Mouse (Mus musculus) CH12.LX (cell line): Measurements from ENCODE around the gene Catsperz. TPM values are rescaled to one million over a fixed set of nuclear protein-coding genes. Genes with fewer than 3 reads are reported as not detected.

Source experiments
- DNase-seq: peaks from one replicate; pipeline ENCODE4 v3.0.0-alpha.2; 2013; ENCODE audit errors: extremely low read depth
- H3K27ac ChIP-seq: 2 replicates; pipeline ENCODE4 v1.5.1; 2012; ENCODE audit warnings: low read depth, mild to moderate bottlenecking, control low read depth, moderate library complexity; ENCODE audit not compliant: insufficient read depth
- H3K27me3 ChIP-seq: replicated peaks from 2 replicates; pipeline ENCODE3; 2012; ENCODE audit warnings: inconsistent platforms
- H3K36me3 ChIP-seq, 2 experiments: replicated peaks in 1 of 2; 2 replicates each; pipeline versions ENCODE3 to v1.6.1; 2012; ENCODE audit warnings: inconsistent platforms in 1 of 2, low read length in 1 of 2, mild to moderate bottlenecking in 1 of 2, mixed read lengths in 1 of 2, moderate library complexity in 1 of 2; ENCODE audit not compliant: control insufficient read depth in 1 of 2, insufficient read depth in 1 of 2
- H3K4me1 ChIP-seq, 2 experiments: 2 replicates each; pipeline ENCODE4 v1.6.1; 2012; ENCODE audit warnings: inconsistent platforms in 1 of 2, moderate library complexity in 1 of 2; ENCODE audit not compliant: insufficient read depth in 2 of 2, control insufficient read depth in 1 of 2
- H3K4me2 ChIP-seq: 2 replicates; pipeline ENCODE4 v1.6.1; 2012; ENCODE audit warnings: low read depth, mild to moderate bottlenecking, control low read depth; ENCODE audit not compliant: poor library complexity, insufficient read depth, severe bottlenecking
- H3K4me3 ChIP-seq, 3 experiments: fragments of 150-350 bp in 1 of 3; sonication (generic) in 1 of 3; replicated peaks in 1 of 3; 2 replicates each; pipeline versions ENCODE3 to v1.5.1; 2011 to 2012; ENCODE audit warnings: low read depth in 2 of 3, low read length in 2 of 3, mild to moderate bottlenecking in 2 of 3, moderate library complexity in 2 of 3, control low read depth in 1 of 3, improper control_type of control experiment in 1 of 3, inconsistent platforms in 1 of 3, mixed read lengths in 1 of 3; ENCODE audit not compliant: poor library complexity in 1 of 3
- H3K79me2 ChIP-seq: replicated peaks from 2 replicates; pipeline ENCODE4 v1.6.1; 2012; ENCODE audit warnings: mild to moderate bottlenecking, moderate library complexity; ENCODE audit not compliant: control insufficient read depth, poor library complexity, insufficient read depth, severe bottlenecking; ENCODE audit errors: extremely low read depth
- H3K9ac ChIP-seq: 2 replicates; pipeline ENCODE4 v1.6.1; 2012; ENCODE audit warnings: low read depth, mild to moderate bottlenecking, control low read depth, moderate library complexity; ENCODE audit not compliant: insufficient read depth
- H3K9me3 ChIP-seq: replicated peaks from 2 replicates; pipeline ENCODE3; 2012; ENCODE audit warnings: low read length, inconsistent platforms, mixed read lengths
- CTCF ChIP-seq, 2 experiments: IDR thresholded peaks in 1 of 2; conservative IDR thresholded peaks in 1 of 2; 2 replicates each; pipeline ENCODE4 v1.5.1; 2011 to 2012; ENCODE audit warnings: low read depth in 2 of 2, low read length in 2 of 2, improper control_type of control experiment in 1 of 2, inconsistent platforms in 1 of 2, mild to moderate bottlenecking in 1 of 2, moderate library complexity in 1 of 2
- ELF1 ChIP-seq: IDR thresholded peaks from 2 replicates; pipeline ENCODE4 v1.6.1; 2014; ENCODE audit warnings: low read depth, mild to moderate bottlenecking, inconsistent platforms, low read length, improper control_type of control experiment
- EP300 ChIP-seq: IDR thresholded peaks from 2 replicates; pipeline ENCODE4 v1.6.1; 2011; ENCODE audit warnings: low read length, improper control_type of control experiment
- ETS1 ChIP-seq: conservative IDR thresholded peaks from 2 replicates; pipeline ENCODE4 v1.6.1; 2012; ENCODE audit warnings: low read depth, mild to moderate bottlenecking, inconsistent platforms, low read length, improper control_type of control experiment, moderate library complexity
- HCFC1 ChIP-seq: IDR thresholded peaks from 2 replicates; pipeline ENCODE4 v1.6.1; 2012; ENCODE audit warnings: low read depth, mild to moderate bottlenecking, inconsistent platforms, low read length, improper control_type of control experiment
- IRF4 ChIP-seq: IDR thresholded peaks from 2 replicates; pipeline ENCODE4 v1.6.1; 2014; ENCODE audit warnings: low read depth, mild to moderate bottlenecking, inconsistent platforms, low read length, improper control_type of control experiment
- KAT2A ChIP-seq: IDR thresholded peaks from 2 replicates; pipeline ENCODE4 v1.6.1; 2012; ENCODE audit warnings: low read length, improper control_type of control experiment, inconsistent platforms; ENCODE audit not compliant: insufficient replicate concordance
- MAFK ChIP-seq: IDR thresholded peaks from 2 replicates; pipeline ENCODE4 v1.6.1; 2011; ENCODE audit warnings: low read length, improper control_type of control experiment; ENCODE audit not compliant: insufficient replicate concordance
- MAZ ChIP-seq: IDR thresholded peaks from 2 replicates; pipeline ENCODE4 v1.6.1; 2012; ENCODE audit warnings: low read depth, mild to moderate bottlenecking, inconsistent platforms, low read length, improper control_type of control experiment, moderate library complexity
- MEF2A ChIP-seq: IDR thresholded peaks from 2 replicates; pipeline ENCODE4 v1.6.1; 2014; ENCODE audit warnings: low read depth, mild to moderate bottlenecking, inconsistent platforms, low read length, improper control_type of control experiment, borderline replicate concordance
- NELFE ChIP-seq: IDR thresholded peaks from 2 replicates; pipeline ENCODE4 v1.6.1; 2011; ENCODE audit warnings: low read depth, low read length, improper control_type of control experiment
- NRF1 ChIP-seq: IDR thresholded peaks from 2 replicates; pipeline ENCODE4 v1.6.1; 2014; ENCODE audit warnings: low read depth, mild to moderate bottlenecking, inconsistent platforms, low read length, improper control_type of control experiment, moderate library complexity
- PAX5 ChIP-seq: IDR thresholded peaks from 2 replicates; pipeline ENCODE4 v1.6.1; 2012; ENCODE audit warnings: low read length, inconsistent platforms, mixed read lengths
- RAD21 ChIP-seq: IDR thresholded peaks from 2 replicates; pipeline ENCODE4 v1.6.1; 2011; ENCODE audit warnings: low read depth, mild to moderate bottlenecking, low read length, improper control_type of control experiment, moderate library complexity
- RCOR1 ChIP-seq: conservative IDR thresholded peaks from 2 replicates; pipeline ENCODE4 v1.6.1; 2012; ENCODE audit warnings: low read depth, mild to moderate bottlenecking, inconsistent platforms, low read length, improper control_type of control experiment
- SIN3A ChIP-seq: IDR thresholded peaks from 2 replicates; pipeline ENCODE4 v1.6.1; 2012; ENCODE audit warnings: low read length, improper control_type of control experiment, inconsistent platforms
- TBP ChIP-seq: conservative IDR thresholded peaks from 2 replicates; pipeline ENCODE4 v1.6.1; 2011; ENCODE audit warnings: low read depth, low read length, improper control_type of control experiment
- UBTF ChIP-seq: IDR thresholded peaks from 2 replicates; pipeline ENCODE4 v1.6.1; 2012; ENCODE audit warnings: low read depth, mild to moderate bottlenecking, inconsistent platforms, low read length, improper control_type of control experiment, moderate library complexity
- USF1 ChIP-seq: IDR thresholded peaks from 2 replicates; pipeline ENCODE4 v1.6.1; 2014; ENCODE audit warnings: low read depth, mild to moderate bottlenecking, inconsistent platforms, low read length, improper control_type of control experiment
- USF2 ChIP-seq: conservative IDR thresholded peaks from 2 replicates; pipeline ENCODE4 v1.6.1; 2011; ENCODE audit warnings: low read depth, low read length, improper control_type of control experiment
- ZC3H11A ChIP-seq: IDR thresholded peaks from 2 replicates; pipeline ENCODE4 v1.6.1; 2012; ENCODE audit warnings: low read depth, mild to moderate bottlenecking, inconsistent platforms, low read length, improper control_type of control experiment
- ZKSCAN1 ChIP-seq: IDR thresholded peaks from 2 replicates; pipeline ENCODE4 v1.6.1; 2012; ENCODE audit warnings: low read depth, inconsistent platforms, low read length, improper control_type of control experiment, borderline replicate concordance
- dilution Hi-C: fragments of 300-500 bp; cut with MboI; formaldehyde crosslinking; loops from 2 replicates; pipeline ENCODE4 v1.14.3; 2020; ENCODE audit warnings: low sequenced_read_pairs; ENCODE audit not compliant: extremely low pct_unique_long_range_greater_than_20kb, extremely low pct_ligation_motif_present
- in situ Hi-C: fragments of 300-500 bp; cut with MboI; formaldehyde crosslinking; loops from 3 replicates; pipeline ENCODE4 v1.14.3; 2019; ENCODE audit warnings: low sequenced_read_pairs, low pct_ligation_motif_present, low pct_unique_long_range_greater_than_20kb, mixed read lengths
- polyA plus RNA-seq: library from polyadenylated mRNA; unstranded; fragments of >175 nt; gene quantifications from 2 replicates; pipeline ENCODE4 v1.2.1, GENCODE M21; 2012; ENCODE audit warnings: low read depth; ENCODE audit not compliant: insufficient read length
- total RNA-seq, 2 experiments: library from RNA; depleted of rRNA; stranded (reverse); fragments of 300-350 nt in 1 of 2; fragments of >200 nt in 1 of 2; gene quantifications; 2 replicates each; pipeline ENCODE4 v1.2.3; 2012 to 2014

The Catsperz gene
- total and polyA plus RNA-seq, 3 experiments: not detected

- Histone ChIP-seq H3K36me3 (peaks cover 15 to 44% of the 10 kb centered on the region in 2 experiments), H3K9ac (no peak overlapping the region), H3K4me2 (no peak overlapping the region), H3K79me2 (peaks cover 15% of the 10 kb centered on the region), H3K9me3 (peaks cover 4% of the 10 kb centered on the region), H3K4me1 (peaks cover 4 to 17% of the 10 kb centered on the region in 2 experiments; a peak in 3 of 4 replicates), H3K27me3 (no peaks in the 10 kb centered on the region), H3K4me3 (no peak overlapping the region), H3K27ac (no peak overlapping the region)
- dilution Hi-C loops: no loop called here
- in situ Hi-C loops: no loop called here
- DNase-seq: no peak
- TF ChIP-seq NRF1: no peak
Measured at GRCm38 (mm10) chr19:6904846-6905245, 20.3 kb downstream of the Catsperz start.

DNA sequence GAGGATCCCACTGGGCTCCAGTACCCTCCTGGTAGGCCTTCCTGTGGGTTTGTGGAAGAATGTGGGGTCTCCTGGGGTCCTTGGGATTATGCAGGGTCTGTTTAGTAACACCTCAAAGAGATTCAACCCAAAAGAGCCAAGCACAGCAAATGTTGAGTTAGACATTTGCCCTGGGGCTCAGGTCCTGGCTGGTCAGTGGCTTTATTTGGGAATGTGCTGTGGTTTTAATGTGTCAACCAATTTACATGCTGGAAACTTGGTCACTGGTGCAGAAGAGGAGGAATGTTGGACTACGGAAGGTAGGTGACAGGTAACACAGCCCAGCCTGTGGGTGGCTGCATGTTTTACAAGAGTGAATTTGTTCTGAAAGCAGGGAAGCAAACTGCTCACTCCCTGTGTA, 22.1 kb downstream of the Catsperz start:
- H3K4me2 ChIP-seq: no peak overlapping the region
- peaks cover 2 to 8% of the 10 kb centered on the region in 2 experiments; a peak in 3 of 4 replicates for H3K4me1 ChIP-seq
- dilution Hi-C loops: no loop called here
- peaks cover 3% of the 10 kb centered on the region for H3K79me2 ChIP-seq
- TF ChIP-seq SIN3A (no peak), MEF2A (no peak), NELFE (no peak), USF2 (no peak), NRF1 (no peak)
- TF ChIP-seq, all 38 proteins: peak for 0
- DNase-seq: no peak
- Histone ChIP-seq H3K9ac (no peak overlapping the region), H3K36me3 (peaks cover 17 to 44% of the 10 kb centered on the region in 2 experiments), H3K27me3 (no peaks in the 10 kb centered on the region), H3K4me3 (no peak overlapping the region), H3K9me3 (peaks cover 6% of the 10 kb centered on the region), H3K27ac (no peak overlapping the region)
- in situ Hi-C loops: no loop called here

- Histone ChIP-seq H3K79me2 (no peaks in the 10 kb centered on the region; the same call in none of the 2 replicates), H3K4me3 (no peak overlapping the region), H3K4me2 (no peak overlapping the region), H3K27me3 (no peaks in the 10 kb centered on the region), H3K36me3 (peaks cover 12 to 13% of the 10 kb centered on the region in 2 experiments), H3K4me1 (peaks cover 0 to 4% of the 10 kb centered on the region in 2 experiments; a peak in 2 of 4 replicates), H3K9me3 (peaks cover 11% of the 10 kb centered on the region), H3K9ac (no peak overlapping the region), H3K27ac (no peak overlapping the region)
- no peak for DNase-seq
- in situ Hi-C loops: no loop called here
- TF ChIP-seq NRF1: no peak
- TF ChIP-seq IRF4: no peak
- TF ChIP-seq USF1: no peak
- no peak for TF ChIP-seq TBP
- TF ChIP-seq RCOR1: no peak
- TF ChIP-seq HCFC1: no peak
- TF ChIP-seq ELF1: no peak
- TF ChIP-seq RAD21: no peak
- no peak for TF ChIP-seq ETS1
- no peak for TF ChIP-seq MAFK
- TF ChIP-seq MAZ: no peak
- no peak for TF ChIP-seq ZC3H11A
- no peak for TF ChIP-seq NELFE
- TF ChIP-seq KAT2A: no peak
- TF ChIP-seq PAX5: no peak
- TF ChIP-seq CTCF (conservative IDR thresholded peaks at IDR 0.05 in 1 of 2, IDR thresholded peaks at IDR 0.05 in 1 of 2; ENCODE audit: low read depth in 2 of 2, low read length in 2 of 2): no peak
- TF ChIP-seq UBTF: no peak
- TF ChIP-seq EP300: no peak
- TF ChIP-seq ZKSCAN1: no peak
- dilution Hi-C loops: no loop called here
Measured at GRCm38 (mm10) chr19:6899641-6900040, 25.5 kb downstream of the Catsperz start.
